Mouse (Mus musculus): ENCODE results near the gene Hs6st3. TPM values are rescaled to one million over a fixed set of nuclear protein-coding genes. Genes with fewer than 3 reads are reported as not detected.

The Hs6st3 gene
- polyA plus RNA-seq, 1 experiment from 2014 or later, result 1.4 TPM

DNA sequence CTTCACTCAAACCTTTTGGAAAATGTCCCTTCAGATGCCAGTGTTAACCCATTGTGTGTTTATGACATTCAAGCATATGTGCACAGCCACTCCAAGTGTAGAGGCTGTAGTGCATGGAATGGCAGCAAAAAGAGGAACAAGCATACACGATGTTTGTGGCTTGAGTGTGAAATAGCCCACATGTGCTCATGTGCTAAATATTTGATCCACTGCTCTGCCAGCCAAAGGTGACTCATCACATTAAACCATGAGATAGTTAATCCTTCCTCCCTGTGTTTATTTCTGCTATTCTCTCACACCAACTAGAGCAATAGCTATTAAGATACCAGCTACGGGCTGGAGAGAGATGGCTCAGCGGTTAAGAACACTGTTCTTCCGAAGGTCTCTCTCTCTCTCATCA is 223.3 kb downstream of the Hs6st3 start:
- no peak for ATAC-seq (ENCODE audit: insufficient read depth)
- no peaks in the 10 kb centered on the region for H3K36me3 ChIP-seq (ENCODE audit: insufficient read depth)
- H3K4me1 ChIP-seq (ENCODE audit: insufficient read depth), result no peaks in the 10 kb centered on the region
- H3K9ac ChIP-seq, result no peak overlapping the region
- no peaks in the 10 kb centered on the region for H3K9me3 ChIP-seq (ENCODE audit: low read depth, low read length)
- H3K4me2 ChIP-seq, result no peak overlapping the region
- H3K27ac ChIP-seq (ENCODE audit: low read depth), result no peak overlapping the region
- 83% methylated on average over 4 of the region's 4 CpGs for WGBS
- TF ChIP-seq CTCF (IDR thresholded peaks at IDR 0.05; ENCODE audit: low read depth), result no peak
- H3K27me3 ChIP-seq (ENCODE audit: insufficient read depth, low read length), result no peaks in the 10 kb centered on the region
- no peak for DNase-seq
- H3K4me3 ChIP-seq (ENCODE audit: low read depth, low read length), result no peak overlapping the region

DNA sequence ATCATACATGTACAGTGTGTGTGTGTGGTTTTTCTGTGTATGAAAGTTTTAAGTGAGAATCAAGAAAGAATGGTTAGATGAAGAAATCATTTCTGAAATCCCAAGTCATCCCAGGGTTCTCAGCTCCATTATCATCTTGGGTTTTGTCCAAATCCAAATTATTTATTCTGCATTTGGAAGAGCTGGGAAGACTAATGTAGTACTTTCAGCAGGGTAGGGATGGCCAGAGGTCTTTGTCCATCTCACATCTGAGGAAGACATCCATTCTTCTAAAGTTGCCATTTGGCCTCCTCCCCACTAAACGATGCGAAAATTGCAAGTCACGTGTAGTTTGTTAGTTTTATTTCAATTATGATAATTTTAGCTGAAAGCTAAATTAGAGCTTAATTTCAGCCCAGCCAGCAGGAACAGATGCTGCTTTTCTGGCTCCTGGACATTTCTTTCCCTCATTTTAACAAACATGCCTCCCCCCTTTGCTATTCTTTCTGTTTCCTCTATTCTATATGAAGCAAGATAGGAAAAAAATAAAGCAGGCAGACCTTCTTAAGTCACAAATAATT is 229.8 kb downstream of the Hs6st3 start:
- 71% methylated on average over 3 of the region's 3 CpGs for WGBS
- ATAC-seq (ENCODE audit: insufficient read depth) (no peak), DNase-seq (no peak)
- no peak overlapping the region for H3K9ac ChIP-seq
- no peak for TF ChIP-seq CTCF (IDR thresholded peaks at IDR 0.05; ENCODE audit: low read depth)
- no peaks in the 10 kb centered on the region for H3K4me1 ChIP-seq (ENCODE audit: insufficient read depth)
- H3K4me3 ChIP-seq (ENCODE audit: low read depth, low read length), result no peak overlapping the region
- no peak overlapping the region for H3K4me2 ChIP-seq
- H3K9me3 ChIP-seq (ENCODE audit: low read depth, low read length), result no peaks in the 10 kb centered on the region
- H3K27me3 ChIP-seq (ENCODE audit: insufficient read depth, low read length), result no peaks in the 10 kb centered on the region
- H3K27ac ChIP-seq (ENCODE audit: low read depth), result no peak overlapping the region
- H3K36me3 ChIP-seq (ENCODE audit: insufficient read depth), result no peaks in the 10 kb centered on the region

DNA sequence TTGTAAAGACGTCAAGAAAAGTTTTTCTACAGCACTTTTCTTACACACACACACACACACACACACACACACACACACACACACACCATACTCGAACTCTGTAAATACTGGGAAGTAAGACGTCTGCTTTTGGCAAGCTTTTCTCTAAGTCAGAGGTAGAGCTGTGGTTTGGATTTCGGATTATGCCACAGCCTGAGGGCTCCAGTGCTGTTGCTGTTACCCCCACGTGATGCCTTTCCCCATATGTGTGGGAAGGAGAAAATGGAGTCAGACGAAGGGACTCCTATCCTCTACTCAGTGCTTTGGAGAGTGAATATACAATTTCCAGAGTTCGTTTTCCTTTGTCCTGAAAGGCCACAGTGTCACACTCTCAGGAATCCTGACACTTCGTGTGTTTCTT is 231.1 kb downstream of the Hs6st3 start:
- ATAC-seq (ENCODE audit: insufficient read depth), result no peak
- TF ChIP-seq CTCF (IDR thresholded peaks at IDR 0.05; ENCODE audit: low read depth), result no peak
- Histone ChIP-seq H3K9me3 (ENCODE audit: low read depth, low read length) (no peaks in the 10 kb centered on the region), H3K9ac (no peak overlapping the region), H3K4me2 (no peak overlapping the region), H3K4me1 (ENCODE audit: insufficient read depth) (no peaks in the 10 kb centered on the region), H3K36me3 (ENCODE audit: insufficient read depth) (no peaks in the 10 kb centered on the region), H3K4me3 (ENCODE audit: low read depth, low read length) (no peak overlapping the region), H3K27me3 (ENCODE audit: insufficient read depth, low read length) (no peaks in the 10 kb centered on the region), H3K27ac (ENCODE audit: low read depth) (no peak overlapping the region)
- no peak for DNase-seq
- 63% methylated on average over 8 of the region's 8 CpGs for WGBS

GRCm38 (mm10) chr14:119370013-119370412 is 231.9 kb downstream of the Hs6st3 start:
- no peak overlapping the region for H3K4me2 ChIP-seq
- 79% methylated on average over 7 of the region's 7 CpGs for WGBS
- H3K27ac ChIP-seq (ENCODE audit: low read depth), result no peak overlapping the region
- TF ChIP-seq CTCF (IDR thresholded peaks at IDR 0.05; ENCODE audit: low read depth), result no peak
- H3K4me3 ChIP-seq (ENCODE audit: low read depth, low read length), result no peak overlapping the region
- H3K4me1 ChIP-seq (ENCODE audit: insufficient read depth), result no peaks in the 10 kb centered on the region
- DNase-seq, result no peak
- no peaks in the 10 kb centered on the region for H3K36me3 ChIP-seq (ENCODE audit: insufficient read depth)
- ATAC-seq (ENCODE audit: insufficient read depth), result no peak
- H3K27me3 ChIP-seq (ENCODE audit: insufficient read depth, low read length), result no peaks in the 10 kb centered on the region
- H3K9me3 ChIP-seq (ENCODE audit: low read depth, low read length), result no peaks in the 10 kb centered on the region
- H3K9ac ChIP-seq, result no peak overlapping the region

GRCm38 (mm10) chr14:119379303-119379702 is 241.2 kb downstream of the Hs6st3 start:
- 63% methylated on average over 2 of the region's 2 CpGs for WGBS
- no peaks in the 10 kb centered on the region for H3K27me3 ChIP-seq (ENCODE audit: insufficient read depth, low read length)
- H3K4me2 ChIP-seq, result no peak overlapping the region
- peak; percentile 70 for ATAC-seq (ENCODE audit: insufficient read depth)
- H3K4me3 ChIP-seq (ENCODE audit: low read depth, low read length), result no peak overlapping the region
- no peaks in the 10 kb centered on the region for H3K9me3 ChIP-seq (ENCODE audit: low read depth, low read length)
- H3K36me3 ChIP-seq (ENCODE audit: insufficient read depth), result no peaks in the 10 kb centered on the region
- no peak overlapping the region for H3K9ac ChIP-seq
- no peaks in the 10 kb centered on the region for H3K4me1 ChIP-seq (ENCODE audit: insufficient read depth)
- H3K27ac ChIP-seq (ENCODE audit: low read depth), result no peak overlapping the region
- no peak for TF ChIP-seq CTCF (IDR thresholded peaks at IDR 0.05; ENCODE audit: low read depth)
- peak; percentile 23 for DNase-seq

DNA sequence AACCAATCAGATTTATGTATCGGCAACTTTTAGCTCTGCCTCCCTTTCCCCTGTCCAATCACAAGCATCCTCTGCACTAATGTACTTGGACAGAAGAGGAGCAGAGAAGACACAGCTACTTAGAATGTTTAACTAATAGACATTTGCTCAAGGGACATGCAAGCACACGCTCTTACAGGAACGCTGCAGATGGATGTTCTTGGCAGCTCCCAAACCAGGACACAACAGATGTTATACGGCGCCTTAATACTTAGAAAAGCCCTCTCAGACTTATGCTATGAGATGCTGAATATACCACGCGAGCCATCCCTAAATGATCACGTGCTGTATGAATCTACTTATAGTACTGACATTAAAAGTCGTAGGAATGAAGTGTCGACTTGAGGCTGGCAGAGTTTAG is 263.5 kb downstream of the Hs6st3 start:
- ATAC-seq (ENCODE audit: insufficient read depth) (no peak), DNase-seq (peak; percentile 15)
- no peak for TF ChIP-seq CTCF (IDR thresholded peaks at IDR 0.05; ENCODE audit: low read depth)
- no peak overlapping the region for H3K27ac ChIP-seq (ENCODE audit: low read depth)
- WGBS, result 60% methylated on average over 10 of the region's 10 CpGs
- H3K36me3 ChIP-seq (ENCODE audit: insufficient read depth), result no peaks in the 10 kb centered on the region
- H3K4me1 ChIP-seq (ENCODE audit: insufficient read depth), result no peaks in the 10 kb centered on the region
- H3K27me3 ChIP-seq (ENCODE audit: insufficient read depth, low read length), result no peaks in the 10 kb centered on the region
- no peaks in the 10 kb centered on the region for H3K9me3 ChIP-seq (ENCODE audit: low read depth, low read length)
- no peak overlapping the region for H3K4me3 ChIP-seq (ENCODE audit: low read depth, low read length)
- H3K4me2 ChIP-seq, result no peak overlapping the region
- no peak overlapping the region for H3K9ac ChIP-seq

DNA sequence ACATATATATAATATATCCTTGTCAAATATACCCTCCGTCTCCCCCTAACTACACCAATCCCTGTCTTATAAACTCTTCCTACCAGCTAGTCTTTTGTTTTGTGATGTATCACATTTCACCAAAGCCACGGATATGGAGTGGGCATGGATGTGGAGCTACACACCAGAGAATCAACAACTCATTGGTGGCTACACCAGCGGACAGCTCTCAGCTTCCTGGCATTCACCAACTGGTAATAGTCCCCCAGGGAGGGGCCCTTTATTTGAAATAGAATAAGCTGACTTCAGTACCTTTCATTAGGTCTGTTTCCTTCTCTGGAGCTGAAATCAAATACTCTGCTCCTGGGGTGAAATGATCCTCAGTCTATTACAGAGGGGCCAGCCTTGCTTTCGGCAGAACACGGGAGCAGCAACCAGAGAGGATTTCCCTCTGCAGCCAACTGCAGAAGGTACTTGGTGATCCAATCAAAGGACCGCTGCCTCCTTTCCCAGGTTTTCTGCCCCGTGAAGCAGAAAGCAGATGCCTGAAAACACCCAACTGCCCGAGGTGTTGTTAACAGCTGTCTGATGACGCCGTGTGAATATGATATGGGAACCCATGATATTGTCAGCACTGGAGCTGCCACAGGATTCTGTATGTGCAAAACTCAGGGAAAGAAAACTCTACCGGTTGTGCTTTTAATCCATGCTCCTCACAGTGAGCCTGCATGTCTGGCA is 271.4 kb downstream of the Hs6st3 start:
- 64% methylated on average over 11 of the region's 11 CpGs for WGBS
- DNase-seq, result no peak
- H3K4me3 ChIP-seq (ENCODE audit: low read depth, low read length), result no peak overlapping the region

More for the DNA sequence above, 271.4 kb downstream of the Hs6st3 start:
- no peaks in the 10 kb centered on the region for H3K36me3 ChIP-seq (ENCODE audit: insufficient read depth)
- no peak for TF ChIP-seq CTCF (IDR thresholded peaks at IDR 0.05; ENCODE audit: low read depth)
- H3K4me2 ChIP-seq, result no peak overlapping the region
- no peak overlapping the region for H3K9ac ChIP-seq
- no peak for ATAC-seq (ENCODE audit: insufficient read depth)
- H3K9me3 ChIP-seq (ENCODE audit: low read depth, low read length), result no peaks in the 10 kb centered on the region
- H3K4me1 ChIP-seq (ENCODE audit: insufficient read depth), result no peaks in the 10 kb centered on the region
- no peaks in the 10 kb centered on the region for H3K27me3 ChIP-seq (ENCODE audit: insufficient read depth, low read length)
- no peak overlapping the region for H3K27ac ChIP-seq (ENCODE audit: low read depth)

Measured in lung, embryonic 14.5 days (tissue).